Mouse (Mus musculus): ENCODE measurements around the gene Fxn.

GRCm38 (mm10) chr19:24314676-24315075 is 34.3 kb upstream of the Fxn start:
- TF ChIP-seq CTCF (IDR thresholded peaks at IDR 0.05) (no peak), EP300 (IDR thresholded peaks at IDR 0.05) (no peak)
